Mouse (Mus musculus) right cerebral cortex, postnatal 36 days (tissue): Measurements from ENCODE around the gene Hoxc8.

ENCODE experiments used
- DNase-seq, 2 experiments: peaks; one replicate each; pipeline ENCODE4 v3.0.0; 2022; ENCODE audit warnings: low spot score in 2 of 2, mixed read lengths in 1 of 2

Gene Hoxc8

GRCm38 (mm10) chr15:103009265-103010111 is 19.1 kb downstream of the Hoxc8 start:
- no peak for DNase-seq

GRCm38 (mm10) chr15:103010112-103010846 is 19.9 kb downstream of the Hoxc8 start:
- no peak for DNase-seq

GRCm38 (mm10) chr15:103010847-103011555 is 20.6 kb downstream of the Hoxc8 start:
- DNase-seq = no peak

- DNase-seq = no peak
Observed at GRCm38 (mm10) chr15:103011928-103012486, 21.6 kb downstream of the Hoxc8 start.

- no peak for DNase-seq
Observed at GRCm38 (mm10) chr15:103013238-103013984, 23.0 kb downstream of the Hoxc8 start.

- DNase-seq = no peak
Observed at GRCm38 (mm10) chr15:103014166-103015008, 24.0 kb downstream of the Hoxc8 start.

GRCm38 (mm10) chr15:103015009-103015399 is 24.6 kb downstream of the Hoxc8 start:
- no peak for DNase-seq

GRCm38 (mm10) chr15:103015406-103016166 is 25.2 kb downstream of the Hoxc8 start:
- DNase-seq = no peak

GRCm38 (mm10) chr15:103018636-103019035 is 28.2 kb downstream of the Hoxc8 start, which contains the start of gene Hoxc4:
Gene Hoxc4, plus strand, starts transcription at chr15:103018934.
- DNase-seq = no peak

- no peak for DNase-seq
Observed at GRCm38 (mm10) chr15:103020899-103021418, 30.6 kb downstream of the Hoxc8 start.

GRCm38 (mm10) chr15:103021544-103021943 is 31.1 kb downstream of the Hoxc8 start:
- DNase-seq = no peak

- DNase-seq = no peak
Observed at GRCm38 (mm10) chr15:103024131-103024530, 33.7 kb downstream of the Hoxc8 start.

GRCm38 (mm10) chr15:103027266-103028235 is 37.1 kb downstream of the Hoxc8 start:
- no peak for DNase-seq

GRCm38 (mm10) chr15:103028916-103029512 is 38.6 kb downstream of the Hoxc8 start:
- no peak for DNase-seq

- DNase-seq = no peak
Observed at GRCm38 (mm10) chr15:103030142-103030541, 39.7 kb downstream of the Hoxc8 start.

- DNase-seq = no peak
Observed at GRCm38 (mm10) chr15:103032167-103032566, 41.8 kb downstream of the Hoxc8 start.
